Mouse (Mus musculus) liver, embryonic 16.5 days (tissue): Measurements from ENCODE around the gene Gdf7. TPM values are rescaled to one million over a fixed set of nuclear protein-coding genes. Genes with fewer than 3 reads are reported as not detected.

Experiments used
- ATAC-seq: fragments of 200-750 bp; cut with Nextera tagmentation; 2 replicates; pipeline ENCODE4 v1.8.0; 2017; ENCODE audit warnings: low read depth, mild to moderate bottlenecking, moderate number of reproducible peaks, moderate library complexity
- H3K27ac ChIP-seq: fragments of 300-500 bp; sonication (generic); 2 replicates; pipeline ENCODE4 v1.5.1; 2014; ENCODE audit warnings: mild to moderate bottlenecking, low read length
- H3K27me3 ChIP-seq: fragments of 300-500 bp; sonication (generic); 2 replicates; pipeline ENCODE4 v1.6.1; 2014; ENCODE audit warnings: low read depth, low read length, mixed read lengths; ENCODE audit not compliant: control insufficient read depth, insufficient read depth
- H3K36me3 ChIP-seq: fragments of 300-500 bp; sonication (generic); 2 replicates; pipeline ENCODE4 v1.6.1; 2014; ENCODE audit warnings: mild to moderate bottlenecking; ENCODE audit not compliant: control insufficient read depth, insufficient read depth
- H3K4me1 ChIP-seq: fragments of 300-500 bp; sonication (generic); 2 replicates; pipeline ENCODE4 v1.6.1; 2014; ENCODE audit warnings: low read depth, low read length, mixed read lengths; ENCODE audit not compliant: control insufficient read depth
- H3K4me2 ChIP-seq: fragments of 300-500 bp; sonication (generic); 2 replicates; pipeline ENCODE4 v1.6.1; 2014; ENCODE audit warnings: low read depth, low read length, mixed read lengths
- H3K4me3 ChIP-seq: fragments of 300-500 bp; sonication (generic); 2 replicates; pipeline ENCODE4 v1.5.1; 2014; ENCODE audit warnings: low read depth, mild to moderate bottlenecking, low read length
- H3K9ac ChIP-seq: fragments of 300-500 bp; sonication (generic); 2 replicates; pipeline ENCODE4 v1.6.1; 2014; ENCODE audit warnings: low read depth, low read length
- H3K9me3 ChIP-seq: fragments of 300-500 bp; sonication (generic); replicated peaks from 2 replicates; pipeline ENCODE4 v1.6.1; 2016; ENCODE audit warnings: low read length; ENCODE audit not compliant: control insufficient read depth
- WGBS: fragments of 180-500 bp; shearing (Covaris S2); extraction: QIAGEN DNeasy Blood & Tissue Kit; methylation state at CpG from one replicate; pipeline ENCODE4 v1.1.7; 2014; ENCODE audit not compliant: insufficient replicate concordance; 5-methylcytosine and 5-hydroxymethylcytosine counted together
- polyA plus RNA-seq: library from polyadenylated mRNA; unstranded; fragments of >200 nt; fragmentation: Nextera tagmentation; extraction: Ambion mirVana; gene quantifications from 2 replicates; pipeline ENCODE4 v1.2.1, GENCODE M21; 2015

Gdf7 gene
- not detected in 2 replicates for polyA plus RNA-seq

- ATAC-seq: no peak
- no peak within 1 kb of the TSS for H3K27ac ChIP-seq
- H3K4me2 ChIP-seq: peak within 1 kb of the TSS; percentile 40
- H3K27me3 ChIP-seq: peaks cover 83% of the 10 kb centered on the region
- no peaks in the 10 kb centered on the region for H3K9me3 ChIP-seq
- no peak within 1 kb of the TSS for H3K9ac ChIP-seq
- H3K36me3 ChIP-seq: no peaks in the 10 kb centered on the region
- WGBS: 1% methylated on average over 50 of the region's 53 CpGs
- no peaks in the 10 kb centered on the region for H3K4me1 ChIP-seq
- peak within 1 kb of the TSS; percentile 36 for H3K4me3 ChIP-seq
Observed at GRCm38 (mm10) chr12:8301841-8302431, at the start of gene Gdf7. Gene Gdf7 (minus strand): TSS chr12:8301954.

- Histone ChIP-seq H3K4me1 (peaks cover 4% of the 10 kb centered on the region), H3K4me3 (no peak overlapping the region), H3K4me2 (no peak overlapping the region), H3K36me3 (no peaks in the 10 kb centered on the region), H3K9me3 (0 out of 2 replicates have a peak, but pooled peaks cover 2% of the 10 kb centered on the region), H3K27me3 (no peaks in the 10 kb centered on the region), H3K27ac (peak overlapping the region; percentile 37), H3K9ac (no peak overlapping the region)
- peak; percentile 46 for ATAC-seq
- 13% methylated on average over 4 of the region's 4 CpGs for WGBS
Observed at GRCm38 (mm10) chr12:8351025-8351903, 49.5 kb upstream of the Gdf7 start.

GRCm38 (mm10) chr12:8348733-8349513, 47.2 kb upstream of the Gdf7 start:
- ATAC-seq: no peak
- H3K4me3 ChIP-seq: no peak overlapping the region
- H3K9me3 ChIP-seq: no peaks in the 10 kb centered on the region
- H3K4me2 ChIP-seq: no peak overlapping the region
- H3K9ac ChIP-seq: no peak overlapping the region
- H3K27me3 ChIP-seq: no peaks in the 10 kb centered on the region
- H3K27ac ChIP-seq: peak overlapping the region; percentile 48; the same call in 1 of the 2 replicates
- H3K4me1 ChIP-seq: peaks cover 4% of the 10 kb centered on the region
- no peaks in the 10 kb centered on the region for H3K36me3 ChIP-seq
- WGBS: 48% methylated on average over 9 of the region's 9 CpGs

- WGBS: 32% methylated on average over 8 of the region's 8 CpGs
- no peaks in the 10 kb centered on the region for H3K27me3 ChIP-seq
- H3K4me3 ChIP-seq: no peak overlapping the region
- peak; percentile 28; the same call in 1 of the 2 replicates for ATAC-seq
- peaks cover 4% of the 10 kb centered on the region for H3K4me1 ChIP-seq
- no peak overlapping the region for H3K4me2 ChIP-seq
- H3K9me3 ChIP-seq: no peaks in the 10 kb centered on the region
- no peaks in the 10 kb centered on the region for H3K36me3 ChIP-seq
- peak overlapping the region; percentile 69 for H3K27ac ChIP-seq
- no peak overlapping the region for H3K9ac ChIP-seq
Observed at GRCm38 (mm10) chr12:8347746-8348462, 46.1 kb upstream of the Gdf7 start.

- Histone ChIP-seq H3K27me3 (no peaks in the 10 kb centered on the region), H3K4me1 (no peaks in the 10 kb centered on the region; the same call in none of the 2 replicates), H3K9me3 (no peaks in the 10 kb centered on the region), H3K9ac (no peak overlapping the region), H3K4me3 (peak overlapping the region; percentile 3; the same call in 1 of the 2 replicates), H3K27ac (peak overlapping the region; percentile 60), H3K36me3 (no peaks in the 10 kb centered on the region), H3K4me2 (no peak overlapping the region; the same call in 1 of the 2 replicates)
- WGBS: 67% methylated on average over 5 of the region's 5 CpGs
- ATAC-seq: no peak
Observed at GRCm38 (mm10) chr12:8345539-8345938, 43.8 kb upstream of the Gdf7 start.

GRCm38 (mm10) chr12:8344897-8345296, 43.1 kb upstream of the Gdf7 start:
- ATAC-seq: peak; percentile 65
- Histone ChIP-seq H3K27me3 (no peaks in the 10 kb centered on the region), H3K4me2 (peak overlapping the region; percentile 34), H3K9me3 (no peaks in the 10 kb centered on the region), H3K9ac (peak overlapping the region; percentile 16), H3K4me1 (no peaks in the 10 kb centered on the region; the same call in none of the 2 replicates), H3K4me3 (peak overlapping the region; percentile 3), H3K27ac (peak overlapping the region; percentile 60), H3K36me3 (no peaks in the 10 kb centered on the region)
- 10% methylated on average over 9 of the region's 9 CpGs for WGBS

GRCm38 (mm10) chr12:8343381-8343780, 41.6 kb upstream of the Gdf7 start:
- Histone ChIP-seq H3K9ac (no peak overlapping the region), H3K36me3 (no peaks in the 10 kb centered on the region), H3K27me3 (no peaks in the 10 kb centered on the region), H3K27ac (no peak overlapping the region), H3K9me3 (no peaks in the 10 kb centered on the region), H3K4me3 (no peak overlapping the region), H3K4me1 (no peaks in the 10 kb centered on the region; the same call in 1 of the 2 replicates), H3K4me2 (no peak overlapping the region)
- ATAC-seq: no peak
- 63% methylated on average over 3 of the region's 3 CpGs for WGBS

GRCm38 (mm10) chr12:8341008-8341407, 39.3 kb upstream of the Gdf7 start:
- H3K27ac ChIP-seq: no peak overlapping the region
- no peaks in the 10 kb centered on the region for H3K27me3 ChIP-seq
- no peak overlapping the region for H3K9ac ChIP-seq
- no peak for ATAC-seq
- 49% methylated on average over 6 of the region's 6 CpGs for WGBS
- no peak overlapping the region for H3K4me2 ChIP-seq
- H3K4me1 ChIP-seq: no peaks in the 10 kb centered on the region
- H3K36me3 ChIP-seq: peaks cover 3% of the 10 kb centered on the region; the same call in 1 of the 2 replicates
- no peaks in the 10 kb centered on the region for H3K9me3 ChIP-seq
- no peak overlapping the region for H3K4me3 ChIP-seq
